Mouse (Mus musculus) C2C12 (cell line): ENCODE data around the gene Riiad1. TPM values are rescaled to one million over a fixed set of nuclear protein-coding genes. Genes with fewer than 3 reads are reported as not detected.

Experiments used
- H3K27me3 ChIP-seq: one replicate; pipeline ENCODE4 v1.6.1; 2011; ENCODE audit not compliant: control insufficient read depth, insufficient read depth, insufficient read length
- H3K36me3 ChIP-seq: one replicate; pipeline ENCODE4 v1.6.1; 2011; ENCODE audit not compliant: control insufficient read depth, insufficient read depth
- H3K4me3 ChIP-seq: one replicate; pipeline ENCODE4 v1.5.1; 2011; ENCODE audit warnings: mild to moderate bottlenecking, control low read depth; ENCODE audit not compliant: poor library complexity, insufficient read depth, severe bottlenecking
- H3K79me2 ChIP-seq: one replicate; pipeline ENCODE4 v1.6.1; 2011; ENCODE audit not compliant: control insufficient read depth, insufficient read depth
- H3K79me3 ChIP-seq: one replicate; pipeline ENCODE4 v1.6.1; 2011; ENCODE audit warnings: low read depth, control low read depth
- H3ac ChIP-seq: one replicate; pipeline ENCODE3; 2011; ENCODE audit warnings: low read depth; ENCODE audit not compliant: control insufficient read depth, insufficient read length
- CEBPB ChIP-seq: IDR thresholded peaks from one replicate; pipeline ENCODE4 v1.6.1; 2011; ENCODE audit warnings: low read depth, mild to moderate bottlenecking, control low read depth, moderate library complexity
- CTCF ChIP-seq: IDR thresholded peaks from one replicate; pipeline ENCODE4 v1.5.1; 2011; ENCODE audit not compliant: control insufficient read depth, insufficient read depth, insufficient read length
- FOSL1 ChIP-seq: IDR thresholded peaks from one replicate; pipeline ENCODE4 v1.8.0; 2011; ENCODE audit warnings: mild to moderate bottlenecking, low read length; ENCODE audit not compliant: poor library complexity, insufficient read depth, severe bottlenecking
- MAX ChIP-seq: IDR thresholded peaks from one replicate; pipeline ENCODE4 v1.6.1; 2011; ENCODE audit warnings: mild to moderate bottlenecking, control low read depth
- MYOD1 ChIP-seq: IDR thresholded peaks from one replicate; pipeline ENCODE4 v1.6.1; 2011; ENCODE audit warnings: low read depth; ENCODE audit not compliant: control insufficient read depth, insufficient read length
- MYOG ChIP-seq: IDR thresholded peaks from one replicate; pipeline ENCODE4 v1.6.1; 2011; ENCODE audit not compliant: control insufficient read depth, insufficient read length; ENCODE audit errors: extremely low read depth
- USF1 ChIP-seq: IDR thresholded peaks from one replicate; pipeline ENCODE4 v1.6.1; 2011; ENCODE audit warnings: low read depth, mild to moderate bottlenecking, control low read depth, moderate library complexity
- polyA plus RNA-seq: library from polyadenylated mRNA; unstranded; fragments of >200 nt; fragmentation: generic; extraction: Trizol; gene quantifications from one replicate; pipeline ENCODE4 v1.2.1, GENCODE M21; 2012; ENCODE audit warnings: missing spikeins

The Riiad1 gene
- polyA plus RNA-seq, 1 experiment: 0.27 TPM

DNA sequence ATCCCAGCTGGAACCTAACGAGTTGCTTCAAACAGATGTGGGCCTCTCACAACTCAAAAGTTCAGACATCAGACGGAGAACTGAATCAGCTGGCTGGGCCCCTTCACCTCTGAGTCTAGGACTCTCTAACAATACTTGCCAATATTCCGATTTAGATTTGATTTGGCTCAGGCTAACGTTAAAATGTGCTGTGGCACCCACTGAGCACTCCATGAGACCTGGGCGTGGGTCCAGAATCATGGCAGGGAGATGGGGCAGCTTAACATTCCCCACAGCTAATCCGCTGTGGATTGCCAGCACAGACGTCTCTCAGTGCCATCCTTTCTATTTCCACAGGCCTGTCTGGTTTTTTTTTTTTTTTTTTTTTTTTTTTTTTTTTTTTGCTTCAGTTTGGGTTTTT, 5.8 kb upstream of the Riiad1 start:
- Histone ChIP-seq H3K79me2 (no peaks in the 10 kb centered on the region), H3K27me3 (no peaks in the 10 kb centered on the region), H3K4me3 (no peak overlapping the region), H3K79me3 (no peaks in the 10 kb centered on the region), H3ac (no peak overlapping the region), H3K36me3 (no peaks in the 10 kb centered on the region)
- TF ChIP-seq MAX (no peak), MYOD1 (no peak), FOSL1 (no peak), CTCF (no peak), USF1 (no peak), MYOG (no peak), CEBPB (no peak)

GRCm38 (mm10) chr3:94483790-94484439, 3.8 kb upstream of the Riiad1 start:
- Histone ChIP-seq H3K79me3 (no peaks in the 10 kb centered on the region), H3K4me3 (no peak overlapping the region), H3K27me3 (no peaks in the 10 kb centered on the region), H3K79me2 (no peaks in the 10 kb centered on the region), H3ac (no peak overlapping the region), H3K36me3 (no peaks in the 10 kb centered on the region)
- TF ChIP-seq MAX (no peak), CEBPB (no peak), USF1 (no peak), FOSL1 (no peak), MYOD1 (no peak), CTCF (no peak), MYOG (no peak)

GRCm38 (mm10) chr3:94482764-94483385, 2.7 kb upstream of the Riiad1 start:
- H3K27me3 ChIP-seq: no peaks in the 10 kb centered on the region
- no peaks in the 10 kb centered on the region for H3K79me3 ChIP-seq
- H3K4me3 ChIP-seq: no peak overlapping the region
- H3ac ChIP-seq: no peak overlapping the region
- H3K79me2 ChIP-seq: no peaks in the 10 kb centered on the region
- TF ChIP-seq USF1 (no peak), MYOD1 (no peak), CEBPB (no peak), MAX (no peak), CTCF (no peak), FOSL1 (no peak), MYOG (no peak)
- no peaks in the 10 kb centered on the region for H3K36me3 ChIP-seq

DNA sequence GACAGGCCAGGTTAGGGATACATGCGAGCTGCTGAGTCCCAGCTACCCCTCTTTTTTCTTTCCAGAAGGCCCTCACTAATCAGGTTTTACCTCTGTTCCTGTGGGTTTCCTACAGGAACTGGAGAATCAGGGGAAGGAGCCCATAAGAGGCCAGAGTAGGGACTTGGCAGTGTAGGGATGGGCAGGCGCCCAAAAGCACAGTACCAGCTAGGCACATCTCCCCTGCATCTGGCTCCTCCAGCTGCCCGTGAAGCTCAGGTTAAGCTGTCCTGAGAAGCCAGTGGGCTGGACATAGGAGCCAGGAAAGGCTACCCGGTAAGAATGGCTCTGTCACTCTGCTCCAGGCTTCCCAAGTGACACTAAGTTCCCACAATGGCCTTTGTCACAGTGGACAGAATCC, 1.3 kb upstream of the Riiad1 start:
- no peaks in the 10 kb centered on the region for H3K27me3 ChIP-seq
- H3K79me2 ChIP-seq: no peaks in the 10 kb centered on the region
- TF ChIP-seq CTCF (no peak), MYOG (no peak), USF1 (no peak), FOSL1 (no peak), MAX (no peak)
- no peak overlapping the region for H3ac ChIP-seq
- no peak overlapping the region for H3K4me3 ChIP-seq
- H3K79me3 ChIP-seq: no peaks in the 10 kb centered on the region
- no peaks in the 10 kb centered on the region for H3K36me3 ChIP-seq

DNA sequence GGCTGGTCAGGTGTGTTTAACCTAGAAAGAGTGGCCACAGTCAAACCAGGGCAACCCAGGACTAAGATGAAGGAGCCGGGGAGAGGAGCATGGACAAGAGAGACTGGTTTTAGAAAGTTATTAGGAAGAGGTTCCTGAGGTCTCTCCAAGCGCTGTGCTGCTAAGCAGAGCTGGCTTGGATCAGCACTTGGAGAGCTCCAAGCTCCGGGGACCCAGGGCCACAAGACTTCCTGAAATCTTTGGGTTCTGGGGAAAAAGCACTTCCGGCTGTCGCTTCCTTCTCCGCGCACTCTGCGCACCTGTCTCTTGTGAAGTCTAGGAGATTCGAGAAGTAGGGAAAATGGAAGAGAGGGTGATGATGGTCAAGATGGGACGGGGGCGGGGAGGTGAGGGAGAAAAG, 577 bp downstream of the Riiad1 start:
- H3ac ChIP-seq: no peak overlapping the region
- no peak for TF ChIP-seq USF1
- no peak for TF ChIP-seq FOSL1
- no peak for TF ChIP-seq MYOD1
- TF ChIP-seq MAX: no peak
- TF ChIP-seq CEBPB: no peak
- no peak for TF ChIP-seq MYOG
- TF ChIP-seq CTCF: no peak
- no peak overlapping the region for H3K4me3 ChIP-seq

More for the DNA sequence above, 577 bp downstream of the Riiad1 start:
- Histone ChIP-seq H3K79me2 (no peaks in the 10 kb centered on the region), H3K27me3 (no peaks in the 10 kb centered on the region), H3K36me3 (no peaks in the 10 kb centered on the region), H3K79me3 (no peaks in the 10 kb centered on the region)
